Mouse (Mus musculus) layer of hippocampus, postnatal 10 days (tissue): ENCODE results near the gene Slc9a4. TPM values are rescaled to one million over a fixed set of nuclear protein-coding genes. Genes with fewer than 3 reads are reported as not detected.
A peak's percentile ranks its signal among the peaks of the same experiment; 100 is the strongest.
"Not testable (repeated sequence)": the region's sequence is repeated elsewhere in the genome, so short reads cannot be mapped to it uniquely, and the experiment has no call there.

Experiments used
- DNase-seq, 2 experiments: peaks; one replicate each; pipeline ENCODE4 v3.0.0; 2021; ENCODE audit warnings: low spot score in 2 of 2
- long read RNA-seq: library from polyadenylated mRNA; stranded (forward); transcript quantifications from one replicate; pipeline ENCODE4 v2.0.0, GENCODE M21; 2023
- total RNA-seq, 2 experiments: library from RNA; stranded (reverse); gene quantifications; 2 replicates each; pipeline ENCODE4 v1.2.3; 2021

Gene Slc9a4
- total RNA-seq, result 10 to 100 TPM in 1 of 2 experiments, 1 to 10 TPM in 1; 6.2 to 11.4 TPM
- long read RNA-seq, partial matches to known transcripts, result 0 of 4 reads
- long read RNA-seq, other reads (novel, unspliced or antisense), result 1 of 4 reads

DNA sequence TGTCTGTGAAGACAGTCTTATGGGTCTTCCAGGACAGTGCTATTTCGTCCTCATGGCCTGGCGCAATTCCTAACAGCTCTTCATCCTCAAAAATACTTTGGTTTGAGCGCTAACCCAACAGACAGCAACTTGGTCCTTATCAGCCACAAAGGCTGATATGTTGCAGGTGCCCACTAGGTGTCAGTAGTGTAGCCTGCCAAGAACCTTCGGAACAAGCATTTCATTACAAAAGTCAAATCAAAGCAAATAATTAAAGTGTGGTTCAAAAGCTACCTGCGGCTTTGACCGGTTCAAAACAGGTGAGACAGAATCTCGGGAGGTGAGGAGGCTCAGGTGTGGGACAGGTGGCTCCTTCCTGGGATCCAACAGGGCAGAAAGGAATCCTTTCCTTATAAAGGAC is at the start of gene Slc9a4:
Slc9a4 (plus strand) TSS at position 298 of the 400 bp plus-strand sequence.
- peak; percentile 43 to 62 for DNase-seq

DNA sequence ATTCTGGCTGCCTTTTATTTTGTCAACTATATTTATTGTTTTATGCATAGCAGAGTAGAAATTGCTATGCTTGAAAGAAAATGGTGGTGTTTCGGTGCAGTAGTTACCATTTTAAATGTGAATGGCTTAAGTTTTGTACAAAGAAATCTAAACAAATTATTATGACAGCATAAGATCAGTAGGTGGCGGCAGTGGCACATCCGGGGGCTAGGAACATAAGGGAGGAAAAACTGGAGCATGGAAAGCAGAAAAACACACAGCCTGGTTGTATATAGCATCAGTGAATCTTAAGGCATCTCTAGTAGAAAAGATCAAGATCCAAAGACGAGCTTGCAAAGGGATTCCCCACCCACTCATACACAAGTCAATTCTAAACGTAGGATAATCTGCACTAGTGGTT is 42.3 kb upstream of the Slc9a4 start:
- DNase-seq, result no peak

DNA sequence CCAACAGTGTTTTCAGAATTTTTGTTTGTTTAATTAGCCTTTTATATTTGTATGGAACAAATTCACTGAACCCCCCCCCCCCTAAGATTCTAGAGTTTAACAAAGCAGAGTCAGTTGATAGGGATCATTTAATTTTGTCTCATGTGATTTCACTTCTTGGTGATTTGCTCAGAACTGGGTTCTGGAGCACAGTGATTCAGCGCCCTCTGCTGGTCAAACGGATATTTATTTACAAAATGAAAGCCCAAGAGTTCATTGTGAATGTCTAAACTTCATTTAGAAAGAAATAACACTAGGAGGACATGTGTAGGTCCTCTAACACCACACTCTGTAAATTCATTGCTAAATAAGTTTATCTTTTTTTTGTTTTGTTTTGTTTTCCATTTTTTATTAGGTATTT is 35.2 kb upstream of the Slc9a4 start:
- peak; percentile 76 for DNase-seq

DNA sequence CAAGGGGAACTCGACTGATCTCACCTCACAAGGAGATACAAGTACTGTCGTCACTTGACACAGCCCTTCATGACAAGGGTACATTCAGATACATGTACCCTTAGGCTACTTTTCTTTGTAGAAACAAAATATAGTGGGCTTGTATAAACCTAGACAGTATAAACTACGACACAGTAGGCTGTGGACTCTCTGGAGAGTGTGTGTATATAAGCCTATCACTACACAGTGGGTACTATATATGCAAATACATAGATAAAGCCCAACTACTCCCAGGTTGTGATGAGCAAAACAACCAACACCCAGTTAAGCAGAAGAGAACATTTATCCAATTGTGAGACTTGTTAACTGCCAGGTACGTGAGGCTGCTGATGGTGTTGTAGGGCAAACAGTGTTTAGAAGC is 33.2 kb upstream of the Slc9a4 start:
- no peak for DNase-seq

DNA sequence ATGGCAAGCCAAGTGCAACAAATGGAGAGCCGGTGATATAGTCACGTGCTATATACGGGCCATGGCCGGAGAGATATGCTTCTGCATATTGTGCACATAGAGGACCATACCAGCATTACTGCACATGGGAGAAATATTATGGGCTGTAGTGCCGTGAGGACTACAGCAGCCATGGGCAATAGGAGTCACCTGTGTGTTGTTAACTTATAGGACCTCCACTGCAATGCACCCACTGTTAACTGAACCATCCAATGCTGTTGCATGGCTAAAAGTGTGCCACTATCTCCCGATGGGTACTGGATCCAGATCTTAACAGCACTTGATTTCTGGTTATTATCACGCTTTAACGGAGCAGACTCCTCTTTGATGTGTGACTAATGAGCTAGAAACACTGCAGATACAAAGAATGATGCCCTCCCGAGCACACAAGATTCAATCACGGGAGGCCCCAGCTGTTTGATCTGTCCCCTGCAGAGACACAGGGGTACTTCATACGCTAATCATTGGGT is 32.8 kb upstream of the Slc9a4 start:
- DNase-seq, result no peak

DNA sequence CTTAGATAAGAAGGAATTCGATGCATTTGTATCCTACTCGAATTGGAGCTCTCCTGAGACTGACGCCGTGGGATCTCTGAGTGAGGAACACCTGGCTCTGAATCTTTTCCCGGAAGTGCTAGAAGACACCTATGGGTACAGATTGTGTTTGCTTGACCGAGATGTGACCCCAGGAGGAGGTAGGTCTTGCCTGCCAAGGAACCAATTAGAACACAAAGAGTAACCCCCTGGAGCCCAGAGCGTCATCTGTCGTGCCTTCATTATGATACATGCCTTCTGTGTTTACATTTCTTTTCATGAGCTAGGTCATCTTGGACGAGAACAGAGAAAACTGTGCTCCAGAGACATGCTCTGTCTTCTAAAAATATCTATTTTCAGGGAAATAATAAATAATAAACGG is 32.1 kb upstream of the Slc9a4 start:
- DNase-seq, result no peak

DNA sequence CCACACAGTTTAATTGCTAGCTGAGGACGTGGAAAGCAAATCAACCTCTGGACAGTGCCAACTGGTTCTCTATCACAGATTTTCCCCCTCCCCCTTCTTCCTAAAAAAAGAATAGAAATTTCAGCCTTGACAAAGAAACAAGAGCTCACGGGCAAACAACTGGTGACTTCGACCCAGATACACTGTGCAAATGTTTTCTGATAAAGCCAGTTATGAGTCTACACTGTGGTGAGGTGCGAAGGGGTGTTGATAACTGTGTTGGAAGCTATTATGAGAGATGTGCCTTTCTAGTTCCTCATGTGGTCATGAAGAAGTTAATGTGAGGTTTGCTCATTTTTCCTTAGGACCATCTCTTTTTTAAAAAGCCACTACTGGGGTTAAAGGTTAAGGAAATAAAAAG is 10.5 kb upstream of the Slc9a4 start:
- no peak for DNase-seq

DNA sequence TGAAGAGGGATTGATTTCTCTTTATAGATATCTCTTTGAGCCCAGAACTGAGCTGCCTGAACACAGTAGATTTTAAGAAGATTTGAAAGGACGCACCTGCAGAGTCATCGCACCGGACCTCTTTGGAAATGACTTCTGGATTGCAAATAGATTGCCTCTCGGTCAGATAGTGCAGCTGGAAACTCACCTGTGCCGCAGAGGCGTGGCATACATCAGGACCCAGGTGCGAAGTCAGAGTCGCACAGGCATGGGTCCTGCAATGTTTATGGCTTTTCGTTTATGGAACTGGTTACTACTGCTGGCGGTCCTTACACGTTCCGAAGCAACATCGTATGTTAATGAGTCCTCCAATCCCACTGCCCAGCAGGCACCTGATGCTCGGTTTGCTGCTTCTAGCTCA is 388 bp downstream of the Slc9a4 start:
- DNase-seq, result no peak

DNA sequence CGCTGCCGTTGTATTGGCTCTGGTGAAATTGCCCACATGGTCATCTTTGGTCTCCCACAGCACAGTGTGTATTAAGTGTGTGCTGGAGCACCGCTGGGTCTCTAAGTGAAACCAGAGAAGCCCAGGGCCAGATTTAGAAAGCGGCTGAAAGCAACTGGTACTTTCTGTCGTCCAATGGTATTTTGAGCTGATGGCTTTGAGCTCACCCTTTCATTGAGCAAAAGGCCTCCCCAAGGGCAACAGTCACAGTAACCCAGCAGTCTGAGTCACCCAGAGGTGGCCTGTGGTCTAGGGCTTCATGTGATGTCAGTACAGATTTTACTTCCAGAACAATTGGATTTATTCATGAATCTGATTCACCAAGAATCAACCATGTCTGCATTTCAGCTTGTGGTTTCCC is 6.9 kb downstream of the Slc9a4 start:
- no peak for DNase-seq

DNA sequence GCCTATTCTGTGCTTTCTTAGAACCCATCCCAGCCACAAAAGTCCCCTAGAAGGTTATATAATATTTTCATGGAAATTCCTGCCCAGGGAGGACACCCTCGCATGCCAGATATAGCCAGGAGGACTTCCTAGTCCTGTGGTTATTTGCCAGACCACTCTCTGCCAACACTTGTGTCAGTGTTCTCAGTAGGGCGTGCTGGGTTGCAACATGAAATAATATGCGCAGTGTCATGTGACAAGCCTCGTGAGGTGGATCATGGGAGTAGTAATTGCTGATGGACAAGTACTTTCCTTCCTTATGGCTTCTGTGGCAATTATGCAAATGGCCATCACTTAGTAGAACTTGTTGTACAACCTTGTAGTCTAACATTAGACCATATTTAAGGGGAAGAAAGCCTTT is 11.1 kb downstream of the Slc9a4 start:
- DNase-seq, result no peak

DNA sequence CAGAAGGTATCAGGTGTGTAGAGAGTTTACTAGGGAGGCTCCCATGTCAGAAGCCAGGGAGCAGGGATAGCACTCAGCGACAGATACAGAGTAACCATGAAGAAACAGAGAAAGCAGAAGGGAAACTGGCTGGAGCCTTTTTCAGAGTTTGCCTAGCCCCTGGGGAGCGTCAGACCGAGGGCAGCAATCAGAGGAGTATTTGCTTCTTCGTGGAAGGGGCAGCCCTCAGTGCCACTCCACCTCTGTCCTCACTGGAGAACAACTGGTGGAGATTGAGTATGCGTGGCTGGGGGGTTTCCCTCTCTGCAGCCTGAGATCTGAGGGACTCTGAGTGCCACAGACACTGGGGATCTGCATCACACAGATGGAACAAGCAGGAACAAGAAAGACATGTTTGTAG is 17.9 kb downstream of the Slc9a4 start:
- DNase-seq, result no peak

DNA sequence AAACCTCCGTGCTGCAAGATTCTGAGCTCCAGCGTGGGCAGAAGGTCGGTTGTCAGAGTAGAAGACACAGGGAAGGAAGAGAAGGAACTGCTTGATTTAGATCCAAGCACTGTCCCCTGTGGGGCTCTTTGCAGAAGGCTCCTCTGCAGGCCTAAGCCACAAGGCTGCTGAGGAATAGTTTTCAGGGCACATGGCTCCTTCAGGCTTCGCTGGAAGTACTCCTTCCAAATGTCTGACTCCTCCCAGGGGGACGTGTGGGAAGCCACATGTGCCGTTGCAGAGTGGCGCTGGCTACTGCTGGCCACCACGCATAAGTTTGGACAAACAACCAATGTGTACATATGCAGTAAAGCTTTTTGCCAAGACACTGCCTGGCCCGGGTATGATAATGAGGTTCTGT is 19.8 kb downstream of the Slc9a4 start:
- DNase-seq, result not testable (repeated sequence)

DNA sequence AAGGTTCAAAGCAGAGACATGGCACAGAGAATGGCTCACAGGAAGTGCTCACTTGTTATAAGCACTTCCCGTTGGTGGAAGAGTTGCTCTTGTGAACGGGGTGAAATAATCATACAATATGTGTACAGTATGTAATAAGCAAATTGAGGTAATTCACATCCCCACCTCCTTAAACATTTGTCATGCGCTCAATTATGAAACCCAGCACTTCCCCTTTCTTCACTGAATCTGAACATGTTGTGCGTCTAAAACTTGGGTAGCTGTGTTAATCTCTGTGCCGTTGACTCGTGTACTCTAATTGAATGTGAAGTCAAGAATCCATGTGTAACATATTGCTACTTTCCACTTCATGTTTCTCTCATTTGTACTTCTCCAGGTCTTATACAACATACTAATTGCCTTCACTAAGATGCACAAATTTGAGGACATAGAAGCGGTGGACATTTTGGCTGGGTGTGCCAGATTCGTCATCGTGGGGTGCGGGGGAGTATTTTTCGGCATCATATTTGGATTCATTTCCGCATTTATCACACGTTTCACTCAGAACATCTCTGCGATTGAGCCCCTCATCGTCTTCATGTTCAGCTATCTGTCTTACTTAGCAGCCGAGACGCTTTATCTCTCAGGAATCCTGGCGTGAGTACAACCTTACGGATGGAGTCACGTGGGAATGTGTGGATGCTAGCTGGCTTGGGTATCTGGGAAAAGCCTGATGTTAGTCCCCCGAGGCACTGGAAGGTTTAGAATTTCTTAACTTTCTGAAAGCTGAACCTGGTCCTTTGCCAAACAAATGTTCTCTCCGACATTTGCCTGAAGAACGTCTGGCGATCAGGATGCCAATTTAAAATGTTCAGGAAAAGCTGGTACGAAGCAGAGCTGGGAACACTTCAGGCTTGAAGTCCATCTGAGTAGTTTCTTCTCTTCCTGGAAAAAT is 20.8 kb downstream of the Slc9a4 start:
- DNase-seq, result peak; percentile 17 to 32

DNA sequence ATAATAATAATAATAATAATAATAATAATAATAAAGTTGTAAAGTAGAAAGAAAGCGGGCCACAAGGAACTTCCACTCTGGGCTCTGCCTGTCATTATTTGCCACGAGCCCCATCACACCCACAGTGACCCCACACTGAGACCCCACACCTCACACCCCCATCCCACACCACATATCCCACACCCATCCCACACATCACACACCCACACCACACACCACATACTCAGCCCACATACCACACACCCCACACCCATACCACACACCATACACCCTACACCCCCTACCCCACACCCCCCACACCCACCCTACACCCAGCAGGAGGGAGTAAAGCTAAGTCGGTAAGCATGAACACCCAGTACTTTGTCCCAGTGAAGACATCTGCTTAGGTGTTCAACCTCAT is 21.6 kb downstream of the Slc9a4 start:
- no peak for DNase-seq

DNA sequence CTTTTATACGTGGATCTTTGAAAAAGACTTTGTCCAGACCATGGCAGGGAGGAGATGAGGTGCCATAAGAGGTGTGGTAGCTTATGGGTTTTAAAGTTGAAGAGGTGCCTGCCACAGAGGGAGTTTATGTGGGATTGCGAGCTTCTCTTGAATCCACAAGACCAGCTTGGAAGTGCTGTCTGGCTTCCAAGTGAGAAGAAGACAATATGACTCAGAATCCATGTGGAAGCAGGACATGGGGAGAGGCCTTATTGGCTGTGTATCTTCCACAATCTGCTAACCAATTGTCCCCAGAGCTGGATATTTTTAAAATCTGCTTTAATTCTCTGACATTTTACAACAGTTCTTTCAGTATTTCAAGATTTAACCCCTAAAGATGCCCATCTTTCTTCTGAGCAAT is 33.3 kb downstream of the Slc9a4 start:
- DNase-seq, result no peak

DNA sequence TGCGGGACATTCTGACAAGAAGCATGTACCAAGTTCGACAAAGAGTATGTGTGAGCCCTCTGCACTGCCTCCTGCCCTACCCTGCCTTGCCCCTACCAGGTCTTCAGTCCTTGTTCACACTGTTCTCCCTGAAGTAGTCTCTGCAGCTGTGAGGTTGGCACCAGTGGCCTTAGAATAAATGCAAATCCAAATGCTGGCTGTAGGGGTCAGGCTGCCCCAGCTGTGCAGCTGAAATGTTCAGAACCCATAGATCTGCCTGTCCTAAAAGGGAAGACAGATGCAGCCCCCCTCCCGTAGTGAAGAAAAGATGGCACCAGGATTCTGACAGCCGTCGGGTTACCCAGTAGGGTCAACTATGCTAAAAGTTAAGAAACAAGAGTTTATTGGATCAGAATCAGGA is 39.2 kb downstream of the Slc9a4 start:
- no peak for DNase-seq

DNA sequence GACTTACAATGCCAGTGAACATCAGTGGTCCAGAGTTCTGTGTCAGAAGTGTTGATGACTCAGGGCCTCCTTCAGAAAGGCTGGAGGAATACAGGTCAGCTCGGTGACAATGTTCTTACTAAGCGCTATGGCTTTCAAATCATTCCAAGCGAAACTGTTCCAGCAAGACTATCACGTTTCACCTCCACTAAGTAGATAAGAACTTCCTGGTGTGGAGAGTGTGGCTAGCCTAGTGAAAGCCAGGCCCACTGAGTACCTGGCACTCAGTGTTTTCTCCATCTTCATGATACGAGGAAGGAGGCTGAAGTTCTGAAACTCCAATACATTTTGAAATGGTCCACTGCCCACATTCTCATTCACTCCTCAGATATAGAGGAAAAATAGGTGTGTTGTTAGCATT is 40.0 kb downstream of the Slc9a4 start:
- no peak for DNase-seq

DNA sequence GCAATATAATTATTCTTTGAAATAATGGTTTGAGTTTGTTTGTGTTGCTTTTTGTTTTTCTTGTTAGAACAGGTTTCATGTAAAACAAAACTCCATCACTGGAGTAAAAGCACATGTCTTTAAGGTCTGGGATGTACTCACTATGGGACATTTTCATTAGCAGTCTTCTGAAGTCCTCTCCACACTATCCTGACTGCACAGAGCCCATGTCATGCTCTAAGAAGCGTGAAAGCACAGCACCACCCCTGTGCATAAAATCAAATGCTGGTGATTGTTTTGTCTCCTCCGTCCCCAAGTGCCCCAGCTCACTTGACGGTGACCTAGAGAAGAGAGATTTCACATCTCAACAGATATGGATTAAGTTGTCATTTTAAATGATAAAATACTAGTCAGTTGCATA is 45.1 kb downstream of the Slc9a4 start:
- no peak for DNase-seq

DNA sequence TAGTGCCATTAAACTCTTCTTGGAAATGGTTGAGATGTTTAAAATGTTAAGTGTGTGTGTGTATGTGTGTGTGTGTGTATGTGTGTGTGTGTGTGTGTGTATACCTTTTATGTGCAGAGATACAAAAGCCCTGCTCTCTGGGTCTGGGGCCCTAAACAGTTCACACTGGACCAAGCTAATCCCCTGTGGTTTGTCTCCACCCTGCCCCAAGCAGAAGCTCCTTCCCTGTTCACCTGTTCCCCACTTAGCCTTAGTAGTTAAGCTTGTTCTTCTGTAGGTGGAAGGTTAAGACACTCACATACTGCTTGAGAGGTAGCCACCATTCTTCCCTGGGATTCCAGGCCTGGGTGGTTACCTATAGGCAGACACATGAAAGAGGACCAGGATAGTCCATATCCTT is 47.1 kb downstream of the Slc9a4 start:
- DNase-seq, result no peak

DNA sequence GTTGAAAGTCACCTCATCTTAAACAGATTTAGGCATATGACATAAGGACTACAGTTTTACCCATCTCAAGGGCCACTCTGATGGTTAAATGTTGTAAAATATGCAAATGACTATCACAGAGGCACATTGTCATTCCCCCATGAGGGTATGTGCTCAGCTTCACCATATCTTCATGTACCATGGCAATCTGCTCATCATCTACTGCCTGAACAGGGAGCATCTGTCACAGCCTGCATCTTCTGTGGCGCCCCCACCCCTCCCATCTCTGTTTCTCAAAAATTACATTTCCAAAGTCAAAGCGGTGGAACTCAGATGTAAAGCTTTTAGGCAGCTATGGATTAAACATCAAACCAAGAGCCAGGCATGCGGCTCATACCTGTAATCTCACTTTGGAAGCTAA is 48.6 kb downstream of the Slc9a4 start:
- DNase-seq, result no peak

DNA sequence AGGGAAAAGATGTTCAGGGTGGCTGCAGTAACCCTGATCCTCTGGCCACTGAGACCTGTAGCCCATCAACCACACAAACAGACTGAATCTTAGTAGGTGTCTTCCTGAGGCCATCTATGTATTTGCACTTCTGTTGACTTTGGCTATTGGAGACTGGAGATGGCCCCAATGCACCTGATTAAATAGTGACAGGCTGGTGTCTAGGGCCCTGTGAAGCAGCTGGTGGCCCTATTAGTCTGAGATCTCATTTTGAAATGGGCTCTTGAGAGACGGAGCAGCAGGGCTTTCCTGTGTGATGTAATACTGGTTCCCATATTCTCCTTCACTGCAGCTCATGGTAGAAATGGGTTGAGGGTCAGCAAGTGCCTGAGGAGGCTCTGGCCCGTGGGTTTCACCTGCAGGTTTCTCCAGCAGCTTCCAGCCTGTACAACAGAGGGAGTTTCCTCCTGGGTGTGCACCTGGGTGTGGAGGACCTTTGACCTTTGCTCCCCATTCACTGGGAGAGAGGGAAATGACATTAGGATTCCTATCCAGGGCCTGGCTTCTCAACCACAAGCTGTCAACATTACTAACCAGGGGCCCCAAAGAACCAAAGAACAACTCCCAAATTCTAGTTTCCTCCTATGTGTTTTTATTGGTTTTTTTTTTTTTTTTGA is 52.7 kb downstream of the Slc9a4 start:
- no peak for DNase-seq

DNA sequence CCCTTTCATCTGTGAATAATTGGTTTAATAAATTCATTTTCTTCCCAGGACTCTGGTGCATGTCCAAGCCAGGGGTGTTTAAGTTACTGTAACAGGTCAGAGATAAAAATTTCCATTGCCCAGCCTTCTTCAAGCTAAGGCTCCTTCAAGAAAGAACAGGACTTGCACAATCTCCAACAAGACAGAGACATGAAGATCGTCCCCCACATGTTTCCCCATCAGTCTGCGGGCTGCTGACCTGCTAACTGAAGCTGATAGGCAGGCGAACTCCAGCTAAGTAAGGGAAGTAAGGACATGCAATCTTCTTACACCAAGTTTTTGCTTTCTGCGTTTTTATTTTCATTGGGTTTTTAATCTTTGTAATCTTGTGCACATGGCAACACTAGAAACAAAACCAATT is 54.7 kb downstream of the Slc9a4 start:
- no peak for DNase-seq
